Comparison of ENCODE assay signal across 10 mouse cellular contexts in genomic region chr6:119490549-119490948, GRCm38 (mm10). TPM values are rescaled to one million over a fixed set of nuclear protein-coding genes. Genes with fewer than 3 reads are reported as not detected.
DNase-seq lines count a peak whose midpoint lies in the region; ATAC-seq lines count a peak whose summit lies in the region.
"Had no signal": no experiment of that assay in that cellular context is flagged by ENCODE, and none has a peak within 500 bp of the region (broad histone marks: within the 10 kb centered on the region; RNA-seq: fewer than 3 reads in every experiment).

No protein-coding gene starts in this region.

- H3K4me3 ChIP-seq in kidney, embryonic 15.5 days (replicated peaks), result no peak overlapping the region
- H3K4me3 ChIP-seq in embryonic facial prominence, embryonic 12.5 days, result no peak overlapping the region
- H3K4me3 ChIP-seq in hindbrain, embryonic 14.5 days (replicated peaks; ENCODE audit: low read length), result no peak overlapping the region
- H3K4me3 ChIP-seq in neural tube, embryonic 12.5 days, result no peak overlapping the region

- DNase-seq in kidney, postnatal 4 days, result no peak
- no peak for DNase-seq in hindbrain, embryonic 14.5 days (ENCODE audit: low spot score)
- no peak for DNase-seq in urinary bladder, postnatal 25 days (ENCODE audit: low spot score)
- no peak for DNase-seq in right cerebral cortex, postnatal 4 days
- DNase-seq: cerebellum, adult 18-20 months had no signal

- H3K9ac ChIP-seq in kidney, embryonic 15.5 days, result no peak overlapping the region
- no peak overlapping the region for H3K9ac ChIP-seq in embryonic facial prominence, embryonic 12.5 days
- H3K9ac ChIP-seq in hindbrain, embryonic 14.5 days, result peak overlapping the region; percentile 37; the same call in 1 of the 2 replicates
- H3K9ac ChIP-seq in neural tube, embryonic 12.5 days, result no peak overlapping the region

- 35% methylated on average over 11 of the region's 11 CpGs for WGBS in kidney, embryonic 15.5 days
- WGBS in embryonic facial prominence, embryonic 12.5 days, result 18% methylated on average over 11 of the region's 11 CpGs
- WGBS in hindbrain, embryonic 14.5 days, result 10% methylated on average over 11 of the region's 11 CpGs
- WGBS in neural tube, embryonic 12.5 days, result 26% methylated on average over 11 of the region's 11 CpGs

- H3K4me1 ChIP-seq in kidney, embryonic 15.5 days, result peaks cover 19% of the 10 kb centered on the region
- peaks cover 19% of the 10 kb centered on the region for H3K4me1 ChIP-seq in embryonic facial prominence, embryonic 12.5 days
- peaks cover 33% of the 10 kb centered on the region for H3K4me1 ChIP-seq in hindbrain, embryonic 14.5 days (replicated peaks; ENCODE audit: control insufficient read depth, insufficient read depth, low read length)
- peaks cover 26% of the 10 kb centered on the region for H3K4me1 ChIP-seq in neural tube, embryonic 12.5 days

- H3K4me2 ChIP-seq in kidney, embryonic 15.5 days, result peak overlapping the region; percentile 39
- H3K4me2 ChIP-seq in embryonic facial prominence, embryonic 12.5 days (replicated peaks), result peak overlapping the region; percentile 17; the same call in 1 of the 2 replicates
- peak overlapping the region; percentile 44 for H3K4me2 ChIP-seq in hindbrain, embryonic 14.5 days (replicated peaks)
- peak overlapping the region; percentile 43 for H3K4me2 ChIP-seq in neural tube, embryonic 12.5 days (replicated peaks)
- H3K4me2 ChIP-seq: liver, embryonic 11.5 days had no signal

- H3K9me3 ChIP-seq in kidney, embryonic 15.5 days (replicated peaks), result no peaks in the 10 kb centered on the region
- H3K9me3 ChIP-seq in embryonic facial prominence, embryonic 12.5 days, result no peaks in the 10 kb centered on the region
- no peaks in the 10 kb centered on the region for H3K9me3 ChIP-seq in hindbrain, embryonic 14.5 days (ENCODE audit: control insufficient read depth, low read length)
- H3K9me3 ChIP-seq in neural tube, embryonic 12.5 days, result no peaks in the 10 kb centered on the region

- no peak for ATAC-seq in kidney, embryonic 15.5 days (replicated peaks; ENCODE audit: low FRiP score)
- no peak for ATAC-seq in embryonic facial prominence, embryonic 12.5 days (ENCODE audit: insufficient number of reproducible peaks, insufficient read depth, low FRiP score, low TSS enrichment)
- no peak for ATAC-seq in hindbrain, embryonic 14.5 days (ENCODE audit: low FRiP score)
- ATAC-seq in neural tube, embryonic 12.5 days (ENCODE audit: low FRiP score, low read depth), result 0 out of 2 replicates have a peak, but pooled peaks have one; percentile 38
- ATAC-seq in megakaryocyte progenitor cell, adult 5-6 weeks (replicated peaks; ENCODE audit: poor library complexity), result no peak

- no peak overlapping the region for H3K27ac ChIP-seq in kidney, embryonic 15.5 days
- H3K27ac ChIP-seq in embryonic facial prominence, embryonic 12.5 days, result no peak overlapping the region
- H3K27ac ChIP-seq in hindbrain, embryonic 14.5 days, result no peak overlapping the region
- no peak overlapping the region for H3K27ac ChIP-seq in neural tube, embryonic 12.5 days

- H3K27me3 ChIP-seq in kidney, embryonic 15.5 days, result no peaks in the 10 kb centered on the region
- no peaks in the 10 kb centered on the region for H3K27me3 ChIP-seq in embryonic facial prominence, embryonic 12.5 days
- no peaks in the 10 kb centered on the region for H3K27me3 ChIP-seq in hindbrain, embryonic 14.5 days (ENCODE audit: control insufficient read depth, insufficient read depth, low read length)
- no peaks in the 10 kb centered on the region for H3K27me3 ChIP-seq in neural tube, embryonic 12.5 days (replicated peaks)

- H3K36me3 ChIP-seq in kidney, embryonic 15.5 days, result no peaks in the 10 kb centered on the region
- no peaks in the 10 kb centered on the region for H3K36me3 ChIP-seq in embryonic facial prominence, embryonic 12.5 days
- no peaks in the 10 kb centered on the region for H3K36me3 ChIP-seq in hindbrain, embryonic 14.5 days (replicated peaks; ENCODE audit: control insufficient read depth, insufficient read depth)
- H3K36me3 ChIP-seq in neural tube, embryonic 12.5 days, result no peaks in the 10 kb centered on the region

RNA-seq across cellular contexts. Expression of gene Fbxl14, which starts 11.1 kb away (rescaled TPM):
- 5.0 and 6.1 TPM in 2 replicates for polyA plus RNA-seq in kidney, embryonic 15.5 days (2015; fragmentation: Nextera tagmentation; extraction: Ambion mirVana)
- 4.1 and 4.4 TPM in 2 replicates for polyA plus RNA-seq in embryonic facial prominence, embryonic 12.5 days (2016; fragmentation: Nextera tagmentation; extraction: Ambion mirVana)
- 3.1 and 4.6 TPM in 2 replicates for polyA plus RNA-seq in hindbrain, embryonic 14.5 days (2014; fragmentation: Nextera tagmentation; extraction: Ambion mirVana)
- 4.7 and 4.9 TPM in 2 replicates for polyA plus RNA-seq in neural tube, embryonic 12.5 days (2016; fragmentation: Nextera tagmentation; extraction: Ambion mirVana)
- 45.5 and 47.0 TPM in 2 replicates for total RNA-seq in megakaryocyte progenitor cell, adult 5-6 weeks (2015)
- 43.8 and 47.6 TPM in 2 replicates for total RNA-seq in megakaryocyte progenitor cell, adult 5-6 weeks (2017)

RNA-seq across cellular contexts. Expression of gene Wnt5b, which starts 53.6 kb away (rescaled TPM):
- 9.1 and 11.5 TPM in 2 replicates for polyA plus RNA-seq in kidney, embryonic 15.5 days (2015; fragmentation: Nextera tagmentation; extraction: Ambion mirVana)
- polyA plus RNA-seq in embryonic facial prominence, embryonic 12.5 days (2016; fragmentation: Nextera tagmentation; extraction: Ambion mirVana), result 17.9 and 20.0 TPM in 2 replicates
- 6.3 and 6.6 TPM in 2 replicates for polyA plus RNA-seq in hindbrain, embryonic 14.5 days (2014; fragmentation: Nextera tagmentation; extraction: Ambion mirVana)
- 6.2 and 8.3 TPM in 2 replicates for polyA plus RNA-seq in neural tube, embryonic 12.5 days (2016; fragmentation: Nextera tagmentation; extraction: Ambion mirVana)
- 0.29 TPM in 1 of 2 replicates, not detected in the other for total RNA-seq in megakaryocyte progenitor cell, adult 5-6 weeks (2015)
- total RNA-seq in megakaryocyte progenitor cell, adult 5-6 weeks (2017), result not detected in 2 replicates
